Mouse (Mus musculus): ENCODE data around the gene Vldlr.

Gene Vldlr

DNA sequence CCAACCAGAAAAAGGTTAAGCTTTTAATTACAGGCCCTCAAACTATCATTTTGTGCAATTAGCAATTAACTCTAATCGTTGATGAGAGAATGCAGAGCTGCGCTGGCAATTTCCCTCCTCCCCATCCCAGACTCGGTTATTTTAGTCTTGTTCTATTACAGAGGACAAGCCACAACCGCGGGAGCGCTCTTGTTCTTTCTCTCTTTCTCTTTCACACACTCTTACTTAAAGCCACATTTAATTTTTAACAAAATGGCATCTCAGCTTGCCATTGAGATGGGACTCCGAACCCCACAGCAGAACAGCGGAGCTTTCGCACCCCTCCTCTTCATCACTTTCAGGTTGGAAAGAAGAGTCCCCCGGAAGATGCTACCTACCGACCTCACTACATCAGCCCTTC lies at the start of gene Vldlr:
Vldlr (plus strand) TSS at position 167 of the 400 bp plus-strand sequence.
- no peak for DNase-seq (ENCODE audit: low spot score)

DNA sequence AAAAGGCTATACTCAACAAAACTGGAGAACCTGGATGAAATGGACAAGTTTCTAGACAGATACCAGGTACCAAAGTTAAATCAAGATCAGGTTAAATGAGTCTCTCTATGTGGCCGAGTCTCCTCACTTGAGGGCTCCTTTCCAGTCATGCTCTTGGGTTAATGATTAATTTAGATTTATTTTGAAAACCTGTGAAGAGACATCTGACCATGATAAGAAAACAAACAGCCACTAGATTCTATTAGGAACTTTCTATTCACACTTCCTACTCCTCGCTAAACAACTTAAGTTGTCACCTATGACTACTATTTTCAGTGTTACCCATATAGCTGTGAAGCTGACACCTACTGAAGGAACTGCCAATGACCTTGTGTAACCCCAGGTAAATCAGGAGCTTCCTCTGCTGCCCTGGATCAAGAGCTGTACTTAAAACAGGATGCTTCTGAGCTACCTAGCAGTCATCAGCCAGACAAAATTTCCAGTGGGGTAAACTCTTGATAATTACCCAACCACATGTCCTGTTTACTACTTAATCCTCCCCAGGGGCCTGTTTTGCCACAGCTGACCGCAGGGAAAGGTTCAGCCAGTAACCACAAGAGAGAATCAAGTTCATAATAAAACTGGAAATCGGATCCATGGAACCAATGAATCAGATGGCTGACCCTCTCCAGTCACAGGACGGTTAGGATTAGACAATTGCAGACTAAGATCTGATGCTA lies 48.5 kb upstream of the Vldlr start:
- DNase-seq (ENCODE audit: low spot score), result no peak

- DNase-seq (ENCODE audit: low spot score), result no peak
Measured at GRCm38 (mm10) chr19:27173836-27174235, 42.4 kb upstream of the Vldlr start.

DNA sequence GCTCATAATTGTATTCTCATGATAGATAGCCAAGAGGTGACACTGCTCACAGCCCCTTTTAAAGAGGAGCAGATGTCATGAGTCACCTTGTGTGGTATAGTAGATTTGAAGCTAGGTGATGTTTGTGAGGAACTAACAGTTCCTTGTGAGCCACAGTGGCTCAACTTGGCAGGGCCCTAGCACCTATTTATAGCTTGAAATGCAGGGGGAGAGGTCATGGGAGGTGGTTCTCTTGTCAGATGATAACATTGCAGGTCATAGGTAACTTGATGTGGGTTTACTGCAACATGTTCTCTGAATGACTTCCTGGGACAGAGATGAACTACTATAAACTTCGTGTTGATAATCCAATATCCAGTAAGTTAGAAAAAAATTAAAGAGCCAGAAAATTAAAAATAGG lies 40.7 kb upstream of the Vldlr start:
- DNase-seq (ENCODE audit: low spot score), result no peak

DNA sequence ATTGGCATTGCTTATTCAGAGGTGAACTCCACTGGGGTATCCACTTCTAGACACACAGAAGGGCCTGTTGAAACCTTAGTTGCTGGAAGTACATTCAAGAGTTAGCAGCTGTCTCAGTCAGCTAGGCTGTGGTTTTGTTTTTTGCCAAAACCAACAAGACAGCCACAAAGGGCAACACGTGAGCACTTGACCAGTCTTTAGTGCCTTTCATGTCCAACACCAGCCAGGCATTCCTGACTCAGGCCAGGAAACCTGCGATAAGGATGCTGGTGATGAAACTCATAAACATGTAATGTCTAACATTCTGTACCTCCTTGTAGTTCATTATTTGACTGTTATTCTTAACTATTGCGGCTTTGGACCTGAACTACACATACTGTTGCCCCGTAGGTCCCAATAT lies 39.7 kb upstream of the Vldlr start:
- no peak for DNase-seq (ENCODE audit: low spot score)

- DNase-seq (ENCODE audit: low spot score), result no peak
Measured at GRCm38 (mm10) chr19:27178195-27178807, 38.0 kb upstream of the Vldlr start.

DNA sequence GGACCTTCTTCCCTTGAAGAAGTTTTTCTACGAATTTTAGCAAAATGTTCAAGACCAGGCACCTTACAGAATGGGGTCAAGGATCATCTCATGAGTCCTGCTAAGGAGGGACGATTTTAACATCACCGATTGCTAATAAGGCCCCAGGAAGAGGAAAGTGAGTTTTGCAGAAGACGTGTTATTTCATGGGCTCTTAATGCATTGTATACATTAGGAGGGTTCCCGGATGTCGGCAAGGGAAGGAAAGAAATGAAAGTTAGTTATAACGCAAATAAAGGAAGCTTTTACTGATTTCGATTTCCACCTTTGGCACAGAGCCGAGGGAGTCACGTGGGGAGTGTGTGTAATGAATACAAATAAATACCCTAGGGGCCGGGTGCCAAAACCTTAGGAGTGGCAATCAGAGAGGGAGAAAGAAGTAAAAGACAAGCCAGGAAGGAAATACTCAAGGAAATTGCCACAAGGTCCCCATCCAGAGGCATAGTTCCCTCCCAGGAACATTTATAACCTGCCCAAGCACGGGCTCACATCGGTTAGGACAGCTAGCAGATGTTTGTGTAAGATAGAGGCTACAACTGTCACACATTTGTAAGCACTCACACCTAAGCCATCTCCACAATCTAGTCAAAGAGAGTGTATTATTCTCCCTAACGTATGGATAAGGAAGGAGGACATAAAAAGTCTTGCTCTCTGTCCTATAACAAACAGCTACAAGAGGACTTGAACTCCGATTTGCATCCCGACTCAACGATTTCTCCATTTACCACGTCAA lies 35.7 kb upstream of the Vldlr start:
- DNase-seq (ENCODE audit: low spot score), result peak; percentile 47

- DNase-seq (ENCODE audit: low spot score), result no peak
Measured at GRCm38 (mm10) chr19:27183511-27183910, 32.8 kb upstream of the Vldlr start.

DNA sequence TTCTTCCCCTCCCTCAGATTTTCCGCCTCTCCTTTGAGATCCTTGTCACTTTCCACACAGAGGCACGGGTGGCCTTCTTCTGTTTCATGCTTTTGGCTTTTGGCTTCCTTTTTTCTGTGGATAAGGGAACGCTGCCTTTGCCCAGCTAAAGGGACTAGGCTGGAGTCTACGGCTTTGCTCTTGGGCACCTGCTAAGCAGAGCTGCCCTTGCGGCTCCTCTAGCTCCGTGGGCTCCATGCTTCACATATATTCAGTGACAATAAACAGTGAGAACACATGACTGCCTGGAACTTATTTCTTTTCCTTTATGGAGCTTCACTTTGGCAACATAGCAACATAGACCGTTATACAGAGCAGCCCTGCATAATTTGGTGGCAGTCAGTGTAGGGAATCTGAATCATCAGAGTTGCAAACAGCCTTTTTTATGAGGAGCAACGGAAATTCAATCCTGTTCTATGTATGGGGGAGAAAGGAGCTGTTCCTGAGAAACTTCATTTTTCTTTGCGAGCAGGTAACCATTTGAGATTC lies 12.5 kb upstream of the Vldlr start:
- no peak for DNase-seq (ENCODE audit: low spot score)

DNA sequence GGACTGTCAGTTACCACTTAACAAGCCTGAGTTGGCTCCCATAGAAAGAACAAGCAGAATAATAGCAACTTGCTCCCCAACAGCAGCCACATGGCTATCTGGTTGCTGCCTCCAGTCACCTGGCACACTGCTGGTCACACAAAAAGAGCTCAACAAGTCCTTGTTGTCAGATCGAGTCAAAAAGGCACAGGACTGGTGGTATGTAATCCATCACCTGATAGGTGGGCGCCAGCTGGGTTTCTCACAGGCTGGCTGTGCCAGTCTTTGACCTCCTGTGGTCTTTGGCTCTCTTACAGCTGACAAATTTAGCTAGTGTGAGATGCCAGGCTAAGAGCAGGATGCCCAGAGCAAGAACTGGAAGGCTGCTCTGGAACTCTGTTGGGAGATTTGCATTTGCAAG lies 5.3 kb upstream of the Vldlr start:
- DNase-seq (ENCODE audit: low spot score), result no peak

DNA sequence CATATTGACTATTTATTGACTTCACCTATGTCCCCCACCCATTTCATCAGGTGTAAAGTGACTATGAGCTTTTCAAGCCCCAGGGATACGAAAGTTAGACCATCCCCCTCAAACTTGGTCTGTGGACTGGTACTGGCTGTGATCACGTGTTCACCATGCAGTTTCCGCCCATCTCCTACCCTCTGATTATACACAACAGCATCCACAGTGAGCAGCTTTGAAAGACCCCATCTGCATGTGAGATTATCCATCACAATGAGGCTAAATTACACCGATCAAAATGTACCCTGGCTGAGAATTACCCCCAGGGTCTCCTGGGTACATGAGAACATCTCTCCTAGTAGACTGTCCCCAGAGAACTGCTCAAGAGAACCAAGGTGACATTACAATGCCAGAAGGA lies 688 bp upstream of the Vldlr start:
- DNase-seq (ENCODE audit: low spot score), result no peak

DNA sequence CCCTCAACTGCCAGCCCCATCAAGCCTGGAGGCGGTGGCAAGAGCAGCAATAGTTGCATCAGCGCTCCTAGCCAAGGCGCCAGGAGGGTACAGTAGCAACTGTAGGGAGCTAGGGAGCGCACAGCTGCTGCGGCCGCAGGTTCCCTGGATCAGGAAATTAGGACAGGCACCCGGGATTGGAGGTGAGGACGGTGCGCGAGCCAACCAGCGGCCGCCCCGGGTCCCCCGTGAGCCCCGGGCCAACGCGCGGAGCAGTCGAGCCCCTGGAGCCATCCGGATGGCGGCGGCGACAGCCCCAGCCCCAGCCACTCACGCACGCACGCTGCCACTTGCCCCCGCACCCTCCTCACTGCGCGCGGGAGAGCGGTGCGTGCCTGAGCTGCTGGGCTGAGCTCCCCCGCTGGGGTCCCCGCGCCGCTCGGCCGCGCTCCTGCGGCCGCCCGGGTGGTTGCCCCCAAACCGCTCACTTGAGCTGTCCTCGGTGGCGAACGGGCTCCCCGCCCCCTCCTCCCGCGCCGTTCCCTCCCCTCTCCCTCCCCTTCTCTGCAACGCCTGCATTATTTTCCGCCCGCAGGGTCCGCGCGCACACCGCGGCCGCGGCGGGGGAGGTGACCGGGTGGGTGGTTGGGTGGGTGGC lies 601 bp downstream of the Vldlr start:
- DNase-seq (ENCODE audit: low spot score), result peak; percentile 37

- peak; percentile 17 for DNase-seq (ENCODE audit: low spot score)
Measured at GRCm38 (mm10) chr19:27217404-27217940, 1.2 kb downstream of the Vldlr start.

GRCm38 (mm10) chr19:27217941-27218411 lies 1.7 kb downstream of the Vldlr start:
- DNase-seq (ENCODE audit: low spot score), result peak; percentile 10

- DNase-seq (ENCODE audit: low spot score), result peak; percentile 31
Measured at GRCm38 (mm10) chr19:27218561-27219262, 2.4 kb downstream of the Vldlr start.

DNA sequence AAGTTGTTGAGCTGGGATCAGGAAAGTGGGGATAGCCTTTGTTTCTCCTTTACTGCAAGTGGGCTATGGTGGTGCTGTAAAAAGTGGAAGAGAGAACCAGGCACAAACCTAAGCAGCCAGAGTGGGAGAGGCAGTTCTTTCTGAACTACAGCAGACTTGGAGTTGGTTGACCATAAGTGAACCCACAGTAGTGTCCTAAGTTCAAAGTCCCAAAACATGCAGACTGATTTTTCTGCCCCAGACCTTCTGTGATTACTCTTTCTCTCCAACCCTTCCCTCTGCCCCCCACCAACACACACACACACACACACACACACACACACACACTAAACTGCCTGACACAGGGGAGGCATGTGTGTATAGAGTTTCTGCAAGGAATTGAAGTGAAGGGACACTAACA lies 3.3 kb downstream of the Vldlr start:
- DNase-seq (ENCODE audit: low spot score), result no peak

DNA sequence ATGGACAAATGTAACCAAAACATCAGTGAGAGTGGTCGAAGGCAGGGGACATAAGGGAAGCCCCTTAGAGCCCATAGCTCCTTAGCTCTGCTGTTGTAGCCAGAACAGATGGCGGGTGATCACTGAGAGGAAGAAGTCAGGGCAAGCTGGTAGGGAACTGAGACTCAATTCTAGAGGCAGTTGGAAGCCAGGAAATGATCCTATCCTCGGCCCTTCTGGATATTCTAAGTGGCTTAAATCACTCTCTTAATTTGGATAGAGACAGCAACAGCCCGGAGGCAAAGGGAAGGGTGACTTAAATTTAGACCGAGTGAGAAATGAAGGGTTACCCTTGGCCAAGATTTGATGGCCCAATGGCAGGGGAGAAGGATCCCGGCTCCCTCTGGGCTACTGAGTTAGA lies 6.8 kb downstream of the Vldlr start:
- no peak for DNase-seq (ENCODE audit: low spot score)

GRCm38 (mm10) chr19:27224356-27224755 lies 8.1 kb downstream of the Vldlr start:
- no peak for DNase-seq (ENCODE audit: low spot score)

DNA sequence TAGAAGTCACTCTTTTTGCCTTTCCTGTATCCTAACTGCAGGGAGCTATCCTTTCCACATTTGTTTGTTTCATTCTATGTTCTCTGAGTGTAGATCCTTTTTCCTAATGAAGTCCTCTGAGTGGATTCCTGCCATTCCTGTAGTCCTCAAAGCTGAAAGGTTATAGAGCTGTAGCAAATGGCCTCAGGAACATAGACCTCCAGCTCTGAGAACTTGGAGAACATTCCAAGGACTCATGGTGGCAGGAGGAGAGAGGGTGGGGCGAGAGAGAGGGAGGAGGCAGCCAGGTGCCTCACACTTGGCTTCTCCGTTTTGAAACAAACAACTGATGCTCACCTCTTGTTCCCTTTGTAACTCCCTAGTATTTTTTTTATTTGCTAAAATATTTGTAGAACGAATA lies 10.3 kb downstream of the Vldlr start:
- no peak for DNase-seq (ENCODE audit: low spot score)

- DNase-seq (ENCODE audit: low spot score), result no peak
Measured at GRCm38 (mm10) chr19:27227131-27227530, 10.8 kb downstream of the Vldlr start.

- DNase-seq (ENCODE audit: low spot score), result no peak
Measured at GRCm38 (mm10) chr19:27228254-27228653, 12.0 kb downstream of the Vldlr start.

Measured in ovary, postnatal 14 days (tissue).